Mouse (Mus musculus): ENCODE data around the gene Zc2hc1c. TPM values are rescaled to one million over a fixed set of nuclear protein-coding genes. Genes with fewer than 3 reads are reported as not detected.

Gene Zc2hc1c
- polyA plus RNA-seq, 1 experiment = not detected

DNA sequence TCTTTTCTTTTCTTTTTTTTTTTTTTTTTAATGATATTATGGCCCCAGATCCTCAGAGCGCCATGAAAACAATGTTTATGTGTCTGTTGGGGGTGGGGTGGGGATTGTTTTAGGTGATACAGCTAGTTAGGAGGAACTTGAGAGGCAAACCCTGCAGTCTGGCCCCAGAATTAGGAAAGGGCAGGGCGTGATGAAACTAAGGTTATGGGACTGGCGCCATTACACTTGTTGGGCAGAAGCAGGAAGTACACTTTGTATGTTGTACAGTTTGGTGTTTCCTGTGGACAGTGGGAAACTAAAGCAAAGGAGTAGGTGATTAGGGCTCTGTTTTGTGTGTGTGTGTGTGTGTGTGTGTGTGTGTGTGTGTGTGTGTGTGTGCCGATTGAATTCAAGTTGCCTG, 51.6 kb downstream of the Zc2hc1c start:
- H3K27ac ChIP-seq (replicated peaks; ENCODE audit: low read depth, low read length) = peak overlapping the region; percentile 77
- H3K4me3 ChIP-seq (ENCODE audit: insufficient read depth, low read depth, low read length) = peak overlapping the region; percentile 76
- peaks cover 2% of the 10 kb centered on the region; the same call in 1 of the 2 replicates for H3K4me1 ChIP-seq (ENCODE audit: control insufficient read depth, insufficient read depth, insufficient read length, low read length)

DNA sequence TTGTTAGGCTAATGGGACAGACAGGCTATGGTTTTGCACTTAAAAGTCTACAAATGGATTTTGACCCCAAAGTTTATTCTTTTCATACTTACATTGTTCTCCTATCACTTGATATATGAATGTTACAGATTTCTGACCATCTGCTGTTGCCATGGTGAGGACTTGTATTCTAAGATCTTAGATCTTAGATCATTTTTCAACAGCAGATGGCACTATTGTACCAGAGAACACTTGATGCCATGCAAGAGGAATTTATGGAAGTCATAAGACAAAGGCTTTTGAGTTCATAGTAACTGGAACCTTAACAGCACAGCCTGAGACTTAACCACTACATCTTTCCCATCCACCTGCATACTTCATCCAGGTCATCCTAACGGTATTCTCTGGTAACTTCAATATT, 52.7 kb downstream of the Zc2hc1c start:
- H3K4me1 ChIP-seq (ENCODE audit: control insufficient read depth, insufficient read depth, insufficient read length, low read length) = peaks cover 2% of the 10 kb centered on the region; the same call in 1 of the 2 replicates
- H3K27ac ChIP-seq (replicated peaks; ENCODE audit: low read depth, low read length) = no peak overlapping the region
- H3K4me3 ChIP-seq (ENCODE audit: insufficient read depth, low read depth, low read length) = no peak overlapping the region

DNA sequence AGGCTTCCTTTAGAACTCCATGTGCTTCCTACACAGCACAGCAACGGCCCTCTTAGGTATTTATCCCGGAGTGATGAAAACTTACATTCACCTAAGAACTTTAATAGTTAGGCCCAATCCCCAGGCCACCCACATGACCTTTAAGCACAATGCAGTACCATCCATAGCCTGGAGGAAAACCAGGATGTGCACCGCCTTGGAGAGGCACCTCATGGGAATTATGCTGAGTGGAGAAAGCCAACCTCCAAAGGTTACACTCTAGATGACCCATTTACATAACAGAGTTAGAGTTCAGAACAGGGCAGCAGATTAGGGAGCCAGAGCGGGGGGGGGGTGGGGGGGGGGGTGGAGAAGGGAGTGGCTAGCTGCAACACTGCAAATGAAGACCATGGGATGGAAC, 53.9 kb downstream of the Zc2hc1c start:
- no peak overlapping the region for H3K27ac ChIP-seq (replicated peaks; ENCODE audit: low read depth, low read length)
- no peak overlapping the region for H3K4me3 ChIP-seq (ENCODE audit: insufficient read depth, low read depth, low read length)
- peaks cover 4% of the 10 kb centered on the region for H3K4me1 ChIP-seq (ENCODE audit: control insufficient read depth, insufficient read depth, insufficient read length, low read length)

DNA sequence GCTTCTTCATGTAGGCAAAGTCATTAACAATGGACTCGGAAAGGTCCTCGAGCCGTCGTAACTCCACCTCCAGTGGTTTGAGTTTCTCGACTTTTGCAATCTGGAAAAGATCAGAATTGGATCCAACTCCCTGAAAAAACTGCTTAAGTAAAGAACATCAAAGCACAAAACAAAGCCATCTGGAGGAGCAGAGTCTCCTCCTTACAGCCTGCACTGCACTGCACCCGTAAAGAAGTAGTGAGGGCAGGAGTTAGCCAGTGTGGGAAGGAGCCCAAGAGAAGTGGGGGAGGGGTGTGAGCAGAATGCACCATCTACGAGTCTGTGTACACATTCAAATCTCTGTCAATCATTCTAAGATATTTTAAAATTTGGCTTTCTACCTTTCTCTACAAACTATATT, 55.9 kb downstream of the Zc2hc1c start:
- Histone ChIP-seq H3K27ac (replicated peaks; ENCODE audit: low read depth, low read length) (no peak overlapping the region), H3K4me3 (ENCODE audit: insufficient read depth, low read depth, low read length) (no peak overlapping the region), H3K4me1 (ENCODE audit: control insufficient read depth, insufficient read depth, insufficient read length, low read length) (peaks cover 16% of the 10 kb centered on the region)

DNA sequence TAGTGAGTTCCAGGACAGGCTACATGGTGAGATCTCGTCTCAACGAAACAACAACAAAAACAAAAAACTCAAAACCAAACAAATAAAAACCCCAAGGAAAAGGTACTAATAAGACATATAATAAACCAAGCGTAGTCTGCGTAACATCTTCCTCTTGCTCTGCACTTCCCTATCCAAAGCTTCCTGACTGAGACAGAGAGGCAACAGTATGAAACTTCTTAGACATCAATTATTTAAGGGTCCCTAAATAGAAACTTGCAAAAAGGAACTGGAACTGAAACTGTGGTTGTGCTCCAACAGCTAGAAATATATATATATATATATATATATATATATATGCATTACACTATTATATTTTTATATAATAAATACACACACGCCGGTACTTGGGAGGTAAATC, 57.2 kb downstream of the Zc2hc1c start:
- peaks cover 14% of the 10 kb centered on the region for H3K4me1 ChIP-seq (ENCODE audit: control insufficient read depth, insufficient read depth, insufficient read length, low read length)
- H3K4me3 ChIP-seq (ENCODE audit: insufficient read depth, low read depth, low read length) = no peak overlapping the region
- H3K27ac ChIP-seq (replicated peaks; ENCODE audit: low read depth, low read length) = peak overlapping the region; percentile 63

DNA sequence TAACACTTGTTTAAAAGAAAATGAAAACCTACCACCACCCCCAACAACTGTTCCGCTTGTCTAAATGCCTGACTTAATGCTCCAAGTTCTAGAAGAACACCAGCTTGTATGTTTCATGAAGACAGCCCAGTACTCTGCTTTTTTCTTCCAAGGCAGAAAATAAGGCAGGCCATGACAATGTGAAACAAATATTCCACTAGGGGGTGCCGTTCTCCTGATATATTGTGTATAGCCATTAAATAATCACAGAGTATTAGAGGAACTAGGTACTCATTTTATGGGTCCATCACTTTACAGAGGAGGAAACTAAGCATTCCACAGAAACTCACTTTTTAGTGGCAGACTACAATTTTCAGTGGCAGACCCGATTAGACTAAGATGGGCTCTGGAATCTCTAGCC, 58.0 kb downstream of the Zc2hc1c start:
- peaks cover 17% of the 10 kb centered on the region for H3K4me1 ChIP-seq (ENCODE audit: control insufficient read depth, insufficient read depth, insufficient read length, low read length)
- peak overlapping the region; percentile 58; the same call in 1 of the 2 replicates for H3K27ac ChIP-seq (replicated peaks; ENCODE audit: low read depth, low read length)
- H3K4me3 ChIP-seq (ENCODE audit: insufficient read depth, low read depth, low read length) = no peak overlapping the region

DNA sequence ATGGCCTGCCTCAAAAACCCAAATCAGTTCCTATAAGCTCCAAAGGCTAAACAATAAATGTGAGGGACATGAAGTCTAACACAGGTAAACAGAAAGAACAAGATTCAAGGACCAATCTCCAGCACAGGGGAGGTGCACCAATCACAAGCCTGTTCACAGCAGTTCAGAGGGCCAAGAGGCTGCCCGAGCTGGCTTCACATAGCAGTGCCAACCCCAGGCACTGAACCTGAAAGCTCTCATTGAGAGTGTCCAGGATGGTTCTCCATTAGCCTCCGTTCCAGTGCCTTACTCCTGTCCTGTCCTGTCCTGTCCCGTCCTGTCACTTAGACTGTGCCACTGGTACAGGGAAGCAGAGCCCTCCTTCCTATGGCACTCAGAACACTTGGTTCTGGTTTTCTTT, 58.8 kb downstream of the Zc2hc1c start:
- Histone ChIP-seq H3K27ac (replicated peaks; ENCODE audit: low read depth, low read length) (peak overlapping the region; percentile 99), H3K4me3 (ENCODE audit: insufficient read depth, low read depth, low read length) (no peak overlapping the region), H3K4me1 (ENCODE audit: control insufficient read depth, insufficient read depth, insufficient read length, low read length) (peaks cover 21% of the 10 kb centered on the region)

DNA sequence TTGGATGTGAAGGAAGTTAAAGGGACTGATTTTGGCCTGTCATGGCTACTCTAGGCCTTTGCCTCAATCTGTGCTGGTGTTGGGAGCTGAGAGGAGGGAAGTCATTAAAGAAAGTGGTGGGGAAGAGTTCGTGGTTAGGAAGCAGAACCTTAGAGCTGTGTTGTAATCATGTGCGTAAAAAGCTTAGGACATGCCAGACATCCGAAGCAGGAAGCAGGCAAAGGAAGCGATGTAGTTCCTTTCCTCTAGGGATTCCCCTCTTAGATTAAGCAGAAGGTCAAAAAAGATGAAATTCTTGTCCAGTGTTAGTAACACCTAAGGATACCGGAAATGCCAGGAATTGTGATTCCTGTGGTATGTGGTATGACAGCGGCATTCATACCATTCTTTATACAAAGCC, 59.9 kb downstream of the Zc2hc1c start:
- Histone ChIP-seq H3K4me3 (ENCODE audit: insufficient read depth, low read depth, low read length) (no peak overlapping the region), H3K4me1 (ENCODE audit: control insufficient read depth, insufficient read depth, insufficient read length, low read length) (peaks cover 24% of the 10 kb centered on the region), H3K27ac (replicated peaks; ENCODE audit: low read depth, low read length) (peak overlapping the region; percentile 99)

Other genes starting within 250 kb of the Zc2hc1c start
- 1.6 and 8.0 TPM in 2 replicates for gene Prox2, start 177.8 kb upstream of the Zc2hc1c start, polyA plus RNA-seq (2012; ENCODE audit: insufficient read depth, insufficient read length, missing spikeins)
- gene Dlst, start 177.8 kb upstream of the Zc2hc1c start, polyA plus RNA-seq (2012; ENCODE audit: insufficient read depth, insufficient read length, missing spikeins) = 822 and 856 TPM in 2 replicates
- gene Rps6kl1, start 137.3 kb upstream of the Zc2hc1c start, polyA plus RNA-seq (2012; ENCODE audit: insufficient read depth, insufficient read length, missing spikeins) = 0.36 TPM in 1 of 2 replicates, not detected in the other
- gene Pgf, start 110.8 kb upstream of the Zc2hc1c start, polyA plus RNA-seq (2012; ENCODE audit: insufficient read depth, insufficient read length, missing spikeins) = not detected in 2 replicates
- gene Eif2b2, start 69.1 kb upstream of the Zc2hc1c start, polyA plus RNA-seq (2012; ENCODE audit: insufficient read depth, insufficient read length, missing spikeins) = 14.8 and 25.4 TPM in 2 replicates
- 6.5 and 8.5 TPM in 2 replicates for gene Mlh3, start 18.0 kb upstream of the Zc2hc1c start, polyA plus RNA-seq (2012; ENCODE audit: insufficient read depth, insufficient read length, missing spikeins)
- 60.1 and 79.2 TPM in 2 replicates for gene Acyp1, start 153 bp upstream of the Zc2hc1c start, polyA plus RNA-seq (2012; ENCODE audit: insufficient read depth, insufficient read length, missing spikeins)
- 29.5 and 38.8 TPM in 2 replicates for gene Nek9, start 50.8 kb downstream of the Zc2hc1c start, polyA plus RNA-seq (2012; ENCODE audit: insufficient read depth, insufficient read length, missing spikeins)
- 96.7 and 126 TPM in 2 replicates for gene Tmed10, start 86.3 kb downstream of the Zc2hc1c start, polyA plus RNA-seq (2012; ENCODE audit: insufficient read depth, insufficient read length, missing spikeins)
- 10.7 and 154 TPM in 2 replicates for gene Fos, start 185.3 kb downstream of the Zc2hc1c start, polyA plus RNA-seq (2012; ENCODE audit: insufficient read depth, insufficient read length, missing spikeins)

All from brown adipose tissue, adult 24 weeks (tissue).